Mouse (Mus musculus) left cerebral cortex, adult 9 months (tissue): ENCODE results near the gene Hoxc4.

ENCODE experiments used
- DNase-seq, 2 experiments: peaks; one replicate each; pipeline ENCODE4 v3.0.0; 2022; ENCODE audit warnings: low spot score in 2 of 2

Hoxc4 gene

GRCm38 (mm10) chr15:103011928-103012486, 6.7 kb upstream of the Hoxc4 start:
- no peak for DNase-seq

GRCm38 (mm10) chr15:103013238-103013984, 5.3 kb upstream of the Hoxc4 start:
- DNase-seq: no peak

GRCm38 (mm10) chr15:103014166-103015008, 4.3 kb upstream of the Hoxc4 start:
- DNase-seq: no peak

- DNase-seq: no peak
These were observed 3.7 kb upstream of the Hoxc4 start for GRCm38 (mm10) chr15:103015009-103015399.

- no peak for DNase-seq
These were observed 3.1 kb upstream of the Hoxc4 start for GRCm38 (mm10) chr15:103015406-103016166.

GRCm38 (mm10) chr15:103020899-103021418, 2.2 kb downstream of the Hoxc4 start:
- no peak for DNase-seq

GRCm38 (mm10) chr15:103021544-103021943, 2.8 kb downstream of the Hoxc4 start:
- DNase-seq: no peak

GRCm38 (mm10) chr15:103024131-103024530, 5.4 kb downstream of the Hoxc4 start:
- DNase-seq: no peak

- no peak for DNase-seq
These were observed 8.8 kb downstream of the Hoxc4 start for GRCm38 (mm10) chr15:103027266-103028235.

- no peak for DNase-seq
These were observed 10.3 kb downstream of the Hoxc4 start for GRCm38 (mm10) chr15:103028916-103029512.

- no peak for DNase-seq
These were observed 11.4 kb downstream of the Hoxc4 start for GRCm38 (mm10) chr15:103030142-103030541.

- no peak for DNase-seq
These were observed 13.4 kb downstream of the Hoxc4 start for GRCm38 (mm10) chr15:103032167-103032566.

- no peak for DNase-seq
These were observed 14.2 kb downstream of the Hoxc4 start for GRCm38 (mm10) chr15:103032646-103033575.

- DNase-seq: no peak
These were observed 15.5 kb downstream of the Hoxc4 start for GRCm38 (mm10) chr15:103034043-103034806.

- no peak for DNase-seq
These were observed 16.2 kb downstream of the Hoxc4 start for GRCm38 (mm10) chr15:103034807-103035547.

- no peak for DNase-seq
These were observed 16.8 kb downstream of the Hoxc4 start for GRCm38 (mm10) chr15:103035548-103035881.

- no peak for DNase-seq
These were observed 18.8 kb downstream of the Hoxc4 start for GRCm38 (mm10) chr15:103037579-103037978.
